Mouse (Mus musculus) limb, embryonic 10.5 days (tissue): ENCODE measurements around the gene Lrch1. TPM values are rescaled to one million over a fixed set of nuclear protein-coding genes. Genes with fewer than 3 reads are reported as not detected.

Source experiments
- DNase-seq: peaks from one replicate; pipeline ENCODE4 v3.0.0-alpha.2; 2017; ENCODE audit warnings: low spot score
- H3K27ac ChIP-seq: fragments of 300-500 bp; sonication (generic); 2 replicates; pipeline ENCODE4 v1.5.1; 2016; ENCODE audit warnings: mild to moderate bottlenecking
- H3K27me3 ChIP-seq: fragments of 300-500 bp; sonication (generic); 2 replicates; pipeline ENCODE4 v1.6.1; 2016; ENCODE audit warnings: low read depth, mild to moderate bottlenecking; ENCODE audit not compliant: poor library complexity, severe bottlenecking
- H3K36me3 ChIP-seq: fragments of 300-500 bp; sonication (generic); 2 replicates; pipeline ENCODE4 v1.6.1; 2016; ENCODE audit warnings: mild to moderate bottlenecking, moderate library complexity
- H3K4me1 ChIP-seq: fragments of 300-500 bp; sonication (generic); 2 replicates; pipeline ENCODE4 v1.6.1; 2016
- H3K4me3 ChIP-seq: fragments of 300-500 bp; sonication (generic); 2 replicates; pipeline ENCODE4 v1.5.1; 2016; ENCODE audit warnings: mild to moderate bottlenecking, moderate library complexity
- H3K9me3 ChIP-seq: fragments of 300-500 bp; sonication (generic); replicated peaks from 2 replicates; pipeline ENCODE4 v1.6.1; 2016; ENCODE audit warnings: mild to moderate bottlenecking
- WGBS: fragments of 180-500 bp; shearing (Covaris S2); methylation state at CpG from one replicate; pipeline ENCODE4 v1.1.7; 2016; 5-methylcytosine and 5-hydroxymethylcytosine counted together
- polyA plus RNA-seq: library from polyadenylated mRNA; unstranded; fragments of >200 nt; fragmentation: Nextera tagmentation; extraction: Ambion mirVana; gene quantifications from 2 replicates; pipeline ENCODE4 v1.2.1, GENCODE M21; 2016

Gene Lrch1
- polyA plus RNA-seq, result 7.0 and 9.9 TPM in 2 replicates

- DNase-seq, result peak; percentile 88
- peak within 1 kb of the TSS; percentile 91 for H3K4me3 ChIP-seq
- H3K4me1 ChIP-seq, result peaks cover 21% of the 10 kb centered on the region
- H3K36me3 ChIP-seq, result no peaks in the 10 kb centered on the region
- H3K9me3 ChIP-seq, result no peaks in the 10 kb centered on the region
- peak within 1 kb of the TSS; percentile 96 for H3K27ac ChIP-seq
- under 1% methylated on average over 65 of the region's 65 CpGs for WGBS
- H3K27me3 ChIP-seq, result no peaks in the 10 kb centered on the region
These were observed at the start of gene Lrch1 for GRCm38 (mm10) chr14:74947376-74948013. Gene Lrch1, minus strand, starts transcription at chr14:74947876.

- Histone ChIP-seq H3K27me3 (no peaks in the 10 kb centered on the region), H3K9me3 (no peaks in the 10 kb centered on the region), H3K4me3 (no peak overlapping the region), H3K36me3 (no peaks in the 10 kb centered on the region), H3K4me1 (no peaks in the 10 kb centered on the region), H3K27ac (no peak overlapping the region)
- 96% methylated on average over 2 of the region's 2 CpGs for WGBS
- DNase-seq, result no peak
These were observed 49.4 kb upstream of the Lrch1 start for GRCm38 (mm10) chr14:74997041-74997440.

- DNase-seq, result no peak
These were observed 48.9 kb upstream of the Lrch1 start for GRCm38 (mm10) chr14:74996556-74996955.

GRCm38 (mm10) chr14:74990504-74990903, 42.8 kb upstream of the Lrch1 start:
- Histone ChIP-seq H3K36me3 (no peaks in the 10 kb centered on the region), H3K4me3 (no peak overlapping the region), H3K27ac (no peak overlapping the region), H3K9me3 (no peaks in the 10 kb centered on the region), H3K27me3 (no peaks in the 10 kb centered on the region), H3K4me1 (no peaks in the 10 kb centered on the region)
- no peak for DNase-seq
- WGBS, result 5% methylated on average over 1 of the region's 1 CpGs

More at GRCm38 (mm10) chr14:74996556-74996955, 48.9 kb upstream of the Lrch1 start:
- no peak overlapping the region for H3K4me3 ChIP-seq
- 48% methylated on average over 3 of the region's 3 CpGs for WGBS
- no peaks in the 10 kb centered on the region for H3K9me3 ChIP-seq
- H3K27ac ChIP-seq, result no peak overlapping the region
- no peaks in the 10 kb centered on the region for H3K4me1 ChIP-seq
- no peaks in the 10 kb centered on the region for H3K27me3 ChIP-seq
- no peaks in the 10 kb centered on the region for H3K36me3 ChIP-seq

GRCm38 (mm10) chr14:74989909-74990308, 42.2 kb upstream of the Lrch1 start:
- H3K27ac ChIP-seq, result no peak overlapping the region
- no peaks in the 10 kb centered on the region for H3K4me1 ChIP-seq
- 86% methylated on average over 4 of the region's 4 CpGs for WGBS
- no peak overlapping the region for H3K4me3 ChIP-seq
- no peak for DNase-seq
- no peaks in the 10 kb centered on the region for H3K36me3 ChIP-seq
- H3K27me3 ChIP-seq, result no peaks in the 10 kb centered on the region
- H3K9me3 ChIP-seq, result no peaks in the 10 kb centered on the region

GRCm38 (mm10) chr14:74989322-74989721, 41.6 kb upstream of the Lrch1 start:
- Histone ChIP-seq H3K36me3 (no peaks in the 10 kb centered on the region), H3K27me3 (no peaks in the 10 kb centered on the region), H3K4me3 (no peak overlapping the region), H3K9me3 (no peaks in the 10 kb centered on the region), H3K27ac (no peak overlapping the region), H3K4me1 (no peaks in the 10 kb centered on the region)
- DNase-seq, result no peak
- WGBS, result 56% methylated on average over 4 of the region's 4 CpGs

GRCm38 (mm10) chr14:74986527-74986926, 38.9 kb upstream of the Lrch1 start:
- no peak overlapping the region for H3K4me3 ChIP-seq
- no peaks in the 10 kb centered on the region for H3K4me1 ChIP-seq
- no peak overlapping the region for H3K27ac ChIP-seq
- 81% methylated on average over 3 of the region's 3 CpGs for WGBS
- no peaks in the 10 kb centered on the region for H3K36me3 ChIP-seq
- H3K27me3 ChIP-seq, result no peaks in the 10 kb centered on the region
- no peaks in the 10 kb centered on the region for H3K9me3 ChIP-seq
- DNase-seq, result no peak

GRCm38 (mm10) chr14:74985658-74986057, 38.0 kb upstream of the Lrch1 start:
- H3K36me3 ChIP-seq, result no peaks in the 10 kb centered on the region
- no peak for DNase-seq
- H3K9me3 ChIP-seq, result no peaks in the 10 kb centered on the region
- peaks cover 4% of the 10 kb centered on the region for H3K4me1 ChIP-seq
- WGBS, result 70% methylated on average over 4 of the region's 4 CpGs
- no peaks in the 10 kb centered on the region for H3K27me3 ChIP-seq
- H3K4me3 ChIP-seq, result no peak overlapping the region
- H3K27ac ChIP-seq, result no peak overlapping the region

GRCm38 (mm10) chr14:74984817-74985391, 37.2 kb upstream of the Lrch1 start:
- no peaks in the 10 kb centered on the region for H3K36me3 ChIP-seq
- 76% methylated on average over 7 of the region's 7 CpGs for WGBS
- no peak for DNase-seq
- no peak overlapping the region for H3K27ac ChIP-seq
- no peak overlapping the region for H3K4me3 ChIP-seq
- no peaks in the 10 kb centered on the region for H3K27me3 ChIP-seq
- no peaks in the 10 kb centered on the region for H3K9me3 ChIP-seq
- H3K4me1 ChIP-seq, result peaks cover 4% of the 10 kb centered on the region

GRCm38 (mm10) chr14:74983079-74983478, 35.4 kb upstream of the Lrch1 start:
- H3K27me3 ChIP-seq, result no peaks in the 10 kb centered on the region
- no peaks in the 10 kb centered on the region for H3K36me3 ChIP-seq
- H3K4me3 ChIP-seq, result no peak overlapping the region
- peaks cover 4% of the 10 kb centered on the region for H3K4me1 ChIP-seq
- WGBS, result 90% methylated on average over 5 of the region's 5 CpGs
- no peak for DNase-seq
- H3K9me3 ChIP-seq, result no peaks in the 10 kb centered on the region
- no peak overlapping the region for H3K27ac ChIP-seq

GRCm38 (mm10) chr14:74981016-74981415, 33.3 kb upstream of the Lrch1 start:
- Histone ChIP-seq H3K9me3 (no peaks in the 10 kb centered on the region), H3K4me3 (no peak overlapping the region), H3K36me3 (no peaks in the 10 kb centered on the region), H3K27me3 (no peaks in the 10 kb centered on the region), H3K4me1 (peaks cover 4% of the 10 kb centered on the region), H3K27ac (no peak overlapping the region)
- DNase-seq, result no peak
- WGBS, result 44% methylated on average over 3 of the region's 3 CpGs

- no peak overlapping the region for H3K27ac ChIP-seq
- 86% methylated on average over 6 of the region's 6 CpGs for WGBS
- H3K4me3 ChIP-seq, result no peak overlapping the region
- no peaks in the 10 kb centered on the region for H3K27me3 ChIP-seq
- no peaks in the 10 kb centered on the region for H3K9me3 ChIP-seq
- peaks cover 4% of the 10 kb centered on the region for H3K4me1 ChIP-seq
- no peak for DNase-seq
- no peaks in the 10 kb centered on the region for H3K36me3 ChIP-seq
These were observed 29.3 kb upstream of the Lrch1 start for GRCm38 (mm10) chr14:74976972-74977371.

GRCm38 (mm10) chr14:74974136-74974651, 26.5 kb upstream of the Lrch1 start:
- Histone ChIP-seq H3K27me3 (no peaks in the 10 kb centered on the region), H3K27ac (no peak overlapping the region), H3K4me1 (no peaks in the 10 kb centered on the region), H3K4me3 (no peak overlapping the region), H3K9me3 (no peaks in the 10 kb centered on the region), H3K36me3 (no peaks in the 10 kb centered on the region)
- WGBS, result 82% methylated on average over 10 of the region's 10 CpGs
- DNase-seq, result no peak
